Mouse (Mus musculus) small intestine, adult 2 months (tissue): ENCODE data around the gene Pex7.

ENCODE experiments used
- CTCF ChIP-seq: fragments of 200-500 bp; IDR thresholded peaks from 2 replicates; pipeline ENCODE4 v1.5.1; 2012; ENCODE audit warnings: low read depth, mild to moderate bottlenecking, control low read depth, inconsistent platforms, low read length, moderate library complexity, mixed read lengths; ENCODE audit not compliant: insufficient replicate concordance, insufficient read length; ENCODE audit errors: extremely low read depth
- POLR2A ChIP-seq: fragments of 200-500 bp; IDR thresholded peaks from 2 replicates; pipeline ENCODE4 v1.6.1; 2012; ENCODE audit warnings: low read depth, mild to moderate bottlenecking, control low read depth, inconsistent platforms, low read length, moderate library complexity

- TF ChIP-seq CTCF (no peak), POLR2A (no peak)
These were observed 5.5 kb downstream of the Pex7 start for GRCm38 (mm10) chr10:19901992-19902391.
